Mouse (Mus musculus) G1E (cell line): ENCODE data around the gene Pald1. TPM values are rescaled to one million over a fixed set of nuclear protein-coding genes. Genes with fewer than 3 reads are reported as not detected.
A peak's percentile ranks its signal among the peaks of the same experiment; 100 is the strongest.

ENCODE experiments used
- ATAC-seq: 2 replicates; pipeline ENCODE4 v1.8.0; 2016; ENCODE audit warnings: mild to moderate bottlenecking; ENCODE audit not compliant: insufficient number of reproducible peaks, poor library complexity, low FRiP score, severe bottlenecking; ENCODE audit errors: extremely low read depth
- DNase-seq: peaks from one replicate; pipeline ENCODE4 v3.0.0; 2012; ENCODE audit warnings: low spot score
- H3K27me3 ChIP-seq: 2 replicates; pipeline ENCODE4 v1.6.1; 2012; ENCODE audit warnings: mild to moderate bottlenecking, low read length, inconsistent platforms; ENCODE audit not compliant: insufficient read depth
- H3K36me3 ChIP-seq: replicated peaks from 2 replicates; pipeline ENCODE3; 2012; ENCODE audit warnings: mild to moderate bottlenecking, inconsistent platforms
- H3K4me1 ChIP-seq: 2 replicates; pipeline ENCODE4 v1.6.1; 2012; ENCODE audit warnings: low read depth, low read length, inconsistent platforms, mixed read lengths; ENCODE audit not compliant: insufficient read depth
- H3K4me3 ChIP-seq: 2 replicates; pipeline ENCODE4 v1.5.1; 2012; ENCODE audit warnings: low read depth, mild to moderate bottlenecking, inconsistent platforms, low read length, moderate library complexity, mixed read lengths
- H3K9me3 ChIP-seq: replicated peaks from 2 replicates; pipeline ENCODE4 v1.6.1; 2012; ENCODE audit warnings: inconsistent platforms
- CTCF ChIP-seq: IDR thresholded peaks from 2 replicates; pipeline ENCODE4 v1.5.1; 2012; ENCODE audit warnings: low read depth, low read length, inconsistent platforms, mixed read lengths
- GATA1 ChIP-seq: IDR thresholded peaks from 2 replicates; pipeline ENCODE4 v1.6.1; 2012; ENCODE audit warnings: borderline replicate concordance, low read length, inconsistent platforms, mixed read lengths
- GATA2 ChIP-seq: IDR thresholded peaks from 2 replicates; pipeline ENCODE4 v1.6.1; 2012; ENCODE audit warnings: low read depth, low read length, inconsistent platforms, borderline replicate concordance
- POLR2AphosphoS5 ChIP-seq: IDR thresholded peaks from 2 replicates; pipeline ENCODE4 v1.6.1; 2012; ENCODE audit warnings: low read depth, low read length, inconsistent platforms; ENCODE audit not compliant: insufficient replicate concordance
- TAL1 ChIP-seq: conservative IDR thresholded peaks from 2 replicates; pipeline ENCODE4 v1.6.1; 2012; ENCODE audit warnings: low read depth, low read length, inconsistent platforms, mixed read lengths
- polyA plus RNA-seq: library from polyadenylated mRNA; stranded (reverse); fragments of >175 nt; gene quantifications from 2 replicates; pipeline ENCODE4 v1.2.3, GENCODE M21; 2012
- total RNA-seq, 2 experiments: library from RNA; stranded (forward) in 1 of 2; stranded (reverse) in 1 of 2; fragments of 200-1000 nt in 1 of 2; fragments of >200 nt in 1 of 2; fragmentation: Nextera tagmentation in 1 of 2; gene quantifications; 2 replicates each; pipeline ENCODE4 v1.2.3; 2014 to 2017

Gene Pald1
- total and polyA plus RNA-seq, 3 experiments: 0.03 TPM; not detected in 2

GRCm38 (mm10) chr10:61405958-61406357, 22.6 kb upstream of the Pald1 start:
- TF ChIP-seq TAL1 (no peak), CTCF (no peak), GATA2 (no peak), POLR2AphosphoS5 (no peak), GATA1 (no peak)
- ATAC-seq: no peak

GRCm38 (mm10) chr10:61402911-61403310, 19.6 kb upstream of the Pald1 start:
- no peak for ATAC-seq
- H3K4me1 ChIP-seq: peaks cover 7% of the 10 kb centered on the region; the same call in 1 of the 2 replicates
- H3K36me3 ChIP-seq: no peaks in the 10 kb centered on the region
- DNase-seq: no peak
- H3K4me3 ChIP-seq: no peak overlapping the region
- H3K9me3 ChIP-seq: no peaks in the 10 kb centered on the region
- TF ChIP-seq CTCF (no peak), GATA1 (no peak), POLR2AphosphoS5 (no peak), TAL1 (no peak), GATA2 (no peak)
- H3K27me3 ChIP-seq: peaks cover 7% of the 10 kb centered on the region; the same call in 1 of the 2 replicates

More at GRCm38 (mm10) chr10:61405958-61406357, 22.6 kb upstream of the Pald1 start:
- H3K4me3 ChIP-seq: no peak overlapping the region
- no peak for DNase-seq
- H3K27me3 ChIP-seq: peaks cover 11% of the 10 kb centered on the region; the same call in 1 of the 2 replicates
- H3K9me3 ChIP-seq: no peaks in the 10 kb centered on the region
- H3K4me1 ChIP-seq: peaks cover 16% of the 10 kb centered on the region; the same call in 1 of the 2 replicates
- H3K36me3 ChIP-seq: no peaks in the 10 kb centered on the region

- H3K27me3 ChIP-seq: peaks cover 6% of the 10 kb centered on the region; the same call in 1 of the 2 replicates
- no peaks in the 10 kb centered on the region for H3K9me3 ChIP-seq
- no peak overlapping the region for H3K4me3 ChIP-seq
- no peaks in the 10 kb centered on the region for H3K36me3 ChIP-seq
- TF ChIP-seq TAL1 (no peak), POLR2AphosphoS5 (no peak), GATA2 (no peak), GATA1 (no peak), CTCF (no peak)
- no peak for DNase-seq
- ATAC-seq: no peak
- H3K4me1 ChIP-seq: peaks cover 7% of the 10 kb centered on the region; the same call in 1 of the 2 replicates
Measured at GRCm38 (mm10) chr10:61402480-61402879, 19.1 kb upstream of the Pald1 start.

GRCm38 (mm10) chr10:61400407-61400806, 17.1 kb upstream of the Pald1 start:
- ATAC-seq (no peak), DNase-seq (no peak)
- no peaks in the 10 kb centered on the region for H3K9me3 ChIP-seq
- peaks cover 3% of the 10 kb centered on the region; the same call in 1 of the 2 replicates for H3K4me1 ChIP-seq
- H3K36me3 ChIP-seq: no peaks in the 10 kb centered on the region
- no peak overlapping the region for H3K4me3 ChIP-seq
- TF ChIP-seq TAL1 (no peak), POLR2AphosphoS5 (no peak), GATA2 (no peak), CTCF (no peak), GATA1 (no peak)
- H3K27me3 ChIP-seq: no peaks in the 10 kb centered on the region

- no peak overlapping the region for H3K4me3 ChIP-seq
- H3K36me3 ChIP-seq: no peaks in the 10 kb centered on the region
- TF ChIP-seq GATA1: no peak
- peak; percentile 14; the same call in 1 of the 2 replicates for TF ChIP-seq CTCF
- no peak for TF ChIP-seq GATA2
- TF ChIP-seq POLR2AphosphoS5: no peak
- no peak for TF ChIP-seq TAL1
- H3K9me3 ChIP-seq: no peaks in the 10 kb centered on the region
- peaks cover 3% of the 10 kb centered on the region; the same call in 1 of the 2 replicates for H3K4me1 ChIP-seq
- ATAC-seq (no peak), DNase-seq (peak; percentile 39)
- no peaks in the 10 kb centered on the region for H3K27me3 ChIP-seq
Measured at GRCm38 (mm10) chr10:61399156-61399734, 15.9 kb upstream of the Pald1 start.

GRCm38 (mm10) chr10:61398125-61398524, 14.8 kb upstream of the Pald1 start:
- H3K4me3 ChIP-seq: no peak overlapping the region
- TF ChIP-seq CTCF (no peak), TAL1 (no peak), POLR2AphosphoS5 (no peak), GATA1 (no peak), GATA2 (no peak)
- H3K4me1 ChIP-seq: peaks cover 3% of the 10 kb centered on the region; the same call in 1 of the 2 replicates
- no peaks in the 10 kb centered on the region for H3K27me3 ChIP-seq
- no peaks in the 10 kb centered on the region for H3K9me3 ChIP-seq
- no peak for DNase-seq
- no peaks in the 10 kb centered on the region for H3K36me3 ChIP-seq
- ATAC-seq: no peak
